Mouse (Mus musculus) lung, adult 10 weeks (tissue): ENCODE results near the gene Lat2. TPM values are rescaled to one million over a fixed set of nuclear protein-coding genes. Genes with fewer than 3 reads are reported as not detected.

ENCODE experiments used
- polyA plus RNA-seq: library from polyadenylated mRNA; stranded (reverse); fragments of 350-450 nt; fragmentation: Illumina TruSeq; extraction: RNeasy Lipid Tissue Mini Kit (QIAGEN cat#74804); gene quantifications from one replicate; pipeline ENCODE4 v1.2.3, GENCODE M21; 2014; ENCODE audit warnings: low read depth, low replicate concordance; ENCODE audit not compliant: insufficient read depth

The Lat2 gene
- polyA plus RNA-seq, result 18.5 TPM

GRCm38 (mm10) chr5:134614802-134615201, at the start of gene Lat2:
TSS of gene Lat2 (minus strand) at chr5:134615025.

GRCm38 (mm10) chr5:134639269-134639682, 24.5 kb upstream of the Lat2 start, which contains the start of gene Eif4h:
TSS of gene Eif4h (minus strand) at chr5:134639490.

GRCm38 (mm10) chr5:134581146-134581545, 33.7 kb downstream of the Lat2 start, which contains the start of gene Rfc2:
TSS of gene Rfc2 (plus strand) at chr5:134581366.

GRCm38 (mm10) chr5:134560071-134560449, 54.8 kb downstream of the Lat2 start, which contains the start of gene Syna:
TSS of gene Syna (minus strand) at chr5:134560171.

GRCm38 (mm10) chr5:134552110-134552972, 62.5 kb downstream of the Lat2 start, which contains the start of gene Clip2:
TSS of gene Clip2 (minus strand) at chr5:134552434.

Other genes starting within 250 kb of the Lat2 start
- gene Gtf2ird1, start 158.3 kb downstream of the Lat2 start, polyA plus RNA-seq, result 11.3 TPM
- gene Clip2, start 62.6 kb downstream of the Lat2 start, polyA plus RNA-seq, result 8.0 TPM
- gene Syna, start 54.9 kb downstream of the Lat2 start, polyA plus RNA-seq, result not detected
- gene Rfc2, start 33.7 kb downstream of the Lat2 start, polyA plus RNA-seq, result 60.4 TPM
- gene Eif4h, start 24.5 kb upstream of the Lat2 start, polyA plus RNA-seq, result 211 TPM
- gene Limk1, start 73.6 kb upstream of the Lat2 start, polyA plus RNA-seq, result 8.5 TPM
- 125 TPM for gene Eln, start 132.3 kb upstream of the Lat2 start, polyA plus RNA-seq